Mouse (Mus musculus) brain, embryonic 18.5 days (tissue): ENCODE measurements around the gene Kirrel3.
A peak's percentile ranks its signal among the peaks of the same experiment; 100 is the strongest.

ENCODE experiments used
- DNase-seq: peaks from one replicate; pipeline ENCODE4 v3.0.0-alpha.2; 2012; ENCODE audit warnings: low read depth, low spot score

Gene Kirrel3

GRCm38 (mm10) chr9:34980516-34981265 lies 495.0 kb downstream of the Kirrel3 start:
- no peak for DNase-seq

GRCm38 (mm10) chr9:34983513-34984462 lies 498.1 kb downstream of the Kirrel3 start:
- DNase-seq = no peak

- DNase-seq = no peak
Observed at GRCm38 (mm10) chr9:34986156-34986555, 500.5 kb downstream of the Kirrel3 start.

GRCm38 (mm10) chr9:34987422-34988148 lies 501.9 kb downstream of the Kirrel3 start:
- DNase-seq = peak; percentile 36

- no peak for DNase-seq
Observed at GRCm38 (mm10) chr9:34988683-34989082, 503.0 kb downstream of the Kirrel3 start.

GRCm38 (mm10) chr9:34992201-34992600 lies 506.5 kb downstream of the Kirrel3 start:
- no peak for DNase-seq

GRCm38 (mm10) chr9:34993467-34994211 lies 507.9 kb downstream of the Kirrel3 start:
- no peak for DNase-seq

- no peak for DNase-seq
Observed at GRCm38 (mm10) chr9:34995078-34995477, 509.4 kb downstream of the Kirrel3 start.

- no peak for DNase-seq
Observed at GRCm38 (mm10) chr9:34995660-34996378, 510.1 kb downstream of the Kirrel3 start.

- no peak for DNase-seq
Observed at GRCm38 (mm10) chr9:34997880-34998865, 512.5 kb downstream of the Kirrel3 start.

GRCm38 (mm10) chr9:35004113-35004512 lies 518.4 kb downstream of the Kirrel3 start:
- no peak for DNase-seq

GRCm38 (mm10) chr9:35007697-35008341 lies 522.1 kb downstream of the Kirrel3 start:
- DNase-seq = no peak

- DNase-seq = no peak
Observed at GRCm38 (mm10) chr9:35016762-35017161, 531.1 kb downstream of the Kirrel3 start.

- no peak for DNase-seq
Observed at GRCm38 (mm10) chr9:35017563-35017962, 531.9 kb downstream of the Kirrel3 start.

GRCm38 (mm10) chr9:35018056-35018455 lies 532.4 kb downstream of the Kirrel3 start:
- no peak for DNase-seq

- peak; percentile 69 for DNase-seq
Observed at GRCm38 (mm10) chr9:35019372-35019771, 533.7 kb downstream of the Kirrel3 start.

- no peak for DNase-seq
Observed at GRCm38 (mm10) chr9:35020015-35020653, 534.4 kb downstream of the Kirrel3 start.

GRCm38 (mm10) chr9:35021744-35022143 lies 536.0 kb downstream of the Kirrel3 start:
- DNase-seq = no peak
